Mouse (Mus musculus) G1E (cell line): ENCODE results near the gene Egln2. TPM values are rescaled to one million over a fixed set of nuclear protein-coding genes. Genes with fewer than 3 reads are reported as not detected.

Experiments used
- ATAC-seq: 2 replicates; pipeline ENCODE4 v1.8.0; 2016; ENCODE audit warnings: mild to moderate bottlenecking; ENCODE audit not compliant: insufficient number of reproducible peaks, poor library complexity, low FRiP score, severe bottlenecking; ENCODE audit errors: extremely low read depth
- DNase-seq: peaks from one replicate; pipeline ENCODE4 v3.0.0; 2012; ENCODE audit warnings: low spot score
- H3K27me3 ChIP-seq: 2 replicates; pipeline ENCODE4 v1.6.1; 2012; ENCODE audit warnings: mild to moderate bottlenecking, low read length, inconsistent platforms; ENCODE audit not compliant: insufficient read depth
- H3K36me3 ChIP-seq: replicated peaks from 2 replicates; pipeline ENCODE3; 2012; ENCODE audit warnings: mild to moderate bottlenecking, inconsistent platforms
- H3K4me1 ChIP-seq: 2 replicates; pipeline ENCODE4 v1.6.1; 2012; ENCODE audit warnings: low read depth, low read length, inconsistent platforms, mixed read lengths; ENCODE audit not compliant: insufficient read depth
- H3K4me3 ChIP-seq: 2 replicates; pipeline ENCODE4 v1.5.1; 2012; ENCODE audit warnings: low read depth, mild to moderate bottlenecking, inconsistent platforms, low read length, moderate library complexity, mixed read lengths
- H3K9me3 ChIP-seq: replicated peaks from 2 replicates; pipeline ENCODE4 v1.6.1; 2012; ENCODE audit warnings: inconsistent platforms
- CTCF ChIP-seq: IDR thresholded peaks from 2 replicates; pipeline ENCODE4 v1.5.1; 2012; ENCODE audit warnings: low read depth, low read length, inconsistent platforms, mixed read lengths
- GATA1 ChIP-seq: IDR thresholded peaks from 2 replicates; pipeline ENCODE4 v1.6.1; 2012; ENCODE audit warnings: borderline replicate concordance, low read length, inconsistent platforms, mixed read lengths
- GATA2 ChIP-seq: IDR thresholded peaks from 2 replicates; pipeline ENCODE4 v1.6.1; 2012; ENCODE audit warnings: low read depth, low read length, inconsistent platforms, borderline replicate concordance
- POLR2AphosphoS5 ChIP-seq: IDR thresholded peaks from 2 replicates; pipeline ENCODE4 v1.6.1; 2012; ENCODE audit warnings: low read depth, low read length, inconsistent platforms; ENCODE audit not compliant: insufficient replicate concordance
- TAL1 ChIP-seq: conservative IDR thresholded peaks from 2 replicates; pipeline ENCODE4 v1.6.1; 2012; ENCODE audit warnings: low read depth, low read length, inconsistent platforms, mixed read lengths
- polyA plus RNA-seq: library from polyadenylated mRNA; stranded (reverse); fragments of >175 nt; gene quantifications from 2 replicates; pipeline ENCODE4 v1.2.3, GENCODE M21; 2012
- total RNA-seq, 2 experiments: library from RNA; stranded (forward) in 1 of 2; stranded (reverse) in 1 of 2; fragments of 200-1000 nt in 1 of 2; fragments of >200 nt in 1 of 2; fragmentation: Nextera tagmentation in 1 of 2; gene quantifications; 2 replicates each; pipeline ENCODE4 v1.2.3; 2014 to 2017

Gene Egln2
- total and polyA plus RNA-seq, 3 experiments: 22.0 to 74.6 (median 42.6) TPM

DNA sequence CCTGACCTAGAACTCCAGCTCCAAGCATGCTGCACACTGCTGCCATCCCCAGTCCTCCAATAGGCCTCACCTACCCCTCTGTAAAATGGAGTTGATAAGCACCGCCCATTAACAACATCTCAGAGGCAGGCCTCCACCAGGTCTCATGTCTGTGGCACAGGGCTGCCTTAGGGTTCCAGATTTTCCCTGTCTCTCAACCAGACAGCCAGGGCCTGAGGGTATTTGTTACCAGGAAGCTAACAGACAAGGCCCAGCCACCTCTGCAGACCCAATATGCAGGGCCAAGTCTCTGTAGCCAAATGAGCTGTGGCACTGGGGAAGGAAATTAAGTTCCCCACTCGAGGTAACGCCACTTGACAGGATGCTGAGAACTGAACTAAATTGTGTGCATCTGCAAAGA, 5.7 kb downstream of the Egln2 start:
- no peak for TF ChIP-seq POLR2AphosphoS5
- Histone ChIP-seq H3K4me1 (peaks cover 69% of the 10 kb centered on the region), H3K9me3 (no peaks in the 10 kb centered on the region), H3K36me3 (peaks cover 95% of the 10 kb centered on the region), H3K27me3 (no peaks in the 10 kb centered on the region; the same call in 1 of the 2 replicates), H3K4me3 (no peak overlapping the region)
- DNase-seq (no peak), ATAC-seq (no peak)

DNA sequence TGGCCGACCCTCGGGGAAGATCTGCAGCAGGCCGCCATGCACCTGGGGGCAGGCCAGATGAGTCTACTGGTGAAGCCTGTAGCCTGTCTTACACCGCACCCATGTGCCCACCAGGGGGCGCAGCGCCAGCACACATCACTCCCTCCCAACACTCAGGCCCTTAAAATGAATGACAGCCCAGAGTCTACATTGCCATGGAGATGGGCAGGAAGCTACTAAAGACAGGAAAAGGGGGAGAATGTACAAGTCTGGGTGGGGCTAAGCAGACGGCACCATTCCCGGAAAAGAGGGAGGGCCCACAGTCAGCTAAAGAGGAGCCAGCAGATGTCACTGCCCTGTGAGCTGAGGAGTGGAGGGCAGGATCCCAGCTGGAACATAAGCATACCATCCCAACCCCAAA, 6.7 kb downstream of the Egln2 start:
- peaks cover 59% of the 10 kb centered on the region for H3K4me1 ChIP-seq
- no peaks in the 10 kb centered on the region; the same call in 1 of the 2 replicates for H3K27me3 ChIP-seq
- peaks cover 98% of the 10 kb centered on the region for H3K36me3 ChIP-seq
- DNase-seq: peak; percentile 84
- H3K9me3 ChIP-seq: no peaks in the 10 kb centered on the region
- 0 out of 2 replicates have a peak overlapping the region, but pooled peaks have one; percentile 8 for H3K4me3 ChIP-seq
- peak; percentile 79 for ATAC-seq
- no peak for TF ChIP-seq GATA1
- peak; percentile 94 for TF ChIP-seq CTCF

DNA sequence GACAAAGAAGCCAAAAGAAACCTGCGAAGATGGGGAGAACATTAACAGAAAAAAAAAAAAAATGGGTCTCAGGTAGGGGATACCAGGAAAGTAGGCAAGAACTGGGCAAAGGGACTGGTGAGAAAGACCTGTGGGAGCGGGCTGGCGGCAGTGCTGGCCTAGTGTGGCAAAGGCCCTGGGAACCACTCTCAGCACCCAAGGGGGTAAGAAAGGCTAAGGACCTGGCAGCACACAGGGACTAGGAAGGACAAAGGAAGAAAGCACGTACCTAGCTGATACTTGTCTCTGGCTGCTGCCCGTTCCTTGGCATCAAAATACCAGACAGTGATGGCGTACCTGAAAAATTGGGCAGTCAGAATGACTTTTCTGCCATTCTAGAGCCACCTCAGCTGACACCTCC, 7.3 kb downstream of the Egln2 start:
- TF ChIP-seq TAL1: no peak
- no peak for TF ChIP-seq CTCF
- no peak for TF ChIP-seq GATA2
- TF ChIP-seq GATA1: no peak
- TF ChIP-seq POLR2AphosphoS5: no peak
- DNase-seq (no peak), ATAC-seq (no peak)
- H3K4me3 ChIP-seq: no peak overlapping the region
- peaks cover 93% of the 10 kb centered on the region for H3K36me3 ChIP-seq
- no peaks in the 10 kb centered on the region for H3K9me3 ChIP-seq
- H3K4me1 ChIP-seq: peaks cover 52% of the 10 kb centered on the region
- H3K27me3 ChIP-seq: no peaks in the 10 kb centered on the region; the same call in 1 of the 2 replicates

DNA sequence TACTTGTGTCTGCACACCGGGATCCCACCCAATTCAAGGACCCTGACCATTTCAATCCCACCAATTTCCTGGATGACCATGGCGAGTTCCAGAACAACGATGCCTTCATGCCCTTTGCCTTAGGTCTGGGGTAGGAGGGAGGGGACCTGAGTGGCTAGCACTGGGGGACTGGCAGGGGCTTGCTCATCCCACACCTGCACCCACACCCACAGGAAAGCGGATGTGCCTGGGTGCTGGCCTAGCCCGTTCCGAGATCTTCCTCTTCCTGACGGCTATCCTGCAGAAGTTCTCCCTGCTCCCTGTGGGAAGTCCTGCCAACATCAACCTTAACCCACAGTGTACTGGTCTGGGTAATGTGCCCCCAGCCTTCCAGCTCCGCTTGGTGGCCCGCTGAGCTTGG, 8.4 kb downstream of the Egln2 start:
- peaks cover 42% of the 10 kb centered on the region for H3K4me1 ChIP-seq
- no peak for TF ChIP-seq GATA1
- TF ChIP-seq TAL1: no peak
- no peak for TF ChIP-seq CTCF
- no peak for TF ChIP-seq GATA2
- no peak for TF ChIP-seq POLR2AphosphoS5
- H3K36me3 ChIP-seq: peaks cover 82% of the 10 kb centered on the region
- no peak for DNase-seq
- ATAC-seq: no peak
- H3K27me3 ChIP-seq: peaks cover 3% of the 10 kb centered on the region; the same call in 1 of the 2 replicates
- H3K4me3 ChIP-seq: no peak overlapping the region
- no peaks in the 10 kb centered on the region for H3K9me3 ChIP-seq

DNA sequence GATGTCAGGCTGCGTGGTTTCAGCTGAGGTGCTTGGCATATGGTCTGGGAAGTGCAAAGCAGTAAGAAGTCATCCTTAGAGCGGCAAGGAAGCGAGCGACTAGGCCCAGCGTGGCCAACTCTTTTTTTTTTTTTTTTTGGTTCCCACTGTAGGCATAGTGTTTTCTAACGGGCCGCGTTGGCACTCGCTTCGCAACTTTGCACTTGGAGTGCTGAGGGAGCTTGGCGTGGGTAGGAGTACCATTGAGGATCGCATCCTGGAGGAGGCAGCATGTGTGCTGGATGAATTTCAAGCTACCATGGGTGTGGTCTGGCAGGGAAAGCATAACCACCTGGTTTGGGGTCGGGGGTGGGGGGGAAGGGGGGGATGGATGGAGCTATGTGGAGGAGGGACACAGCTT, 10.6 kb downstream of the Egln2 start:
- no peaks in the 10 kb centered on the region for H3K9me3 ChIP-seq
- peaks cover 5% of the 10 kb centered on the region; the same call in 1 of the 2 replicates for H3K27me3 ChIP-seq
- H3K4me1 ChIP-seq: peaks cover 22% of the 10 kb centered on the region
- peaks cover 60% of the 10 kb centered on the region for H3K36me3 ChIP-seq
- no peak overlapping the region for H3K4me3 ChIP-seq
- TF ChIP-seq TAL1 (no peak), GATA1 (no peak), CTCF (no peak), POLR2AphosphoS5 (no peak), GATA2 (no peak)
- DNase-seq (no peak), ATAC-seq (no peak)

DNA sequence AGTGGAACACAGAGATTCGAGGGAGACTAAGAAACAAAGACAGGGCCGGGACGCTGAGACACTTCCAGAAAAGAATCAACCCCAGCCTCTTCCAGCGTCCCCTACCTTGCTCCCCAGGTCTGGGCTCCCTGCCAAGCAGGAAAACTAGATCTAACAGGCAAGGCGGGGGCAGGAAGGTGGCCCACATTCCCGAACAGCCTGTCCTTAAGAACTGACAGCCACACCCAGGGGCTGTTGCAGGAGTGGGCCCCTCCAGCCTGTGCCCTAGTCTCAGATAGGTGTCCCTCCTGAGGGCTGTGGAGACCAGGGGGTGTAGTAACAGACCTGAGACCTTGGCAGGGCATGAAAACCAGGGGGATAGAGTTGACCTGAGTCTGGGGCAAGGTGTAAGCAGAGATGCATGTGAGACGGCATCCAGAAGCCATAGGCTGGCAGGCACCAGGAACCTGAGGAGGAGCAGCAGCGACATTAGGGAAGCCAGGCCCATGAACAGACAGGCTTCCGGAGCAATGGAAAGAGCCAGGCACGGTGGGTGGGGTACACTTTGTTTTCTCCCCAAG, 13.3 kb downstream of the Egln2 start, which contains the start of gene Cyp2t4:
TSS of gene Cyp2t4 (plus strand) at position 510 of the 560 bp plus-strand sequence.
- Histone ChIP-seq H3K27me3 (peaks cover 12% of the 10 kb centered on the region), H3K36me3 (peaks cover 33% of the 10 kb centered on the region), H3K4me1 (0 out of 2 replicates have a peak, but pooled peaks cover 5% of the 10 kb centered on the region), H3K4me3 (no peak within 1 kb of the TSS), H3K9me3 (no peaks in the 10 kb centered on the region)
- DNase-seq: no peak
- TF ChIP-seq TAL1 (no peak), GATA2 (no peak), GATA1 (no peak), POLR2AphosphoS5 (no peak), CTCF (no peak)
- ATAC-seq: no peak
